In genomic region chr11:76570741-76571612, GRCm38 (mm10) we compare ENCODE assay signal across 8 mouse cellular contexts. TPM values are rescaled to one million over a fixed set of nuclear protein-coding genes. Genes with fewer than 3 reads are reported as not detected.
A peak's percentile ranks its signal among the peaks of the same experiment; 100 is the strongest.
DNase-seq lines count a peak whose midpoint lies in the region; ATAC-seq lines count a peak whose summit lies in the region.

No protein-coding gene starts in this region.

- peaks cover 6% of the 10 kb centered on the region; the same call in 1 of the 2 replicates for H3K27me3 ChIP-seq in midbrain, embryonic 14.5 days (ENCODE audit: control insufficient read depth, insufficient read depth, low read length)

- no peaks in the 10 kb centered on the region for H3K9me3 ChIP-seq in midbrain, embryonic 14.5 days (ENCODE audit: control insufficient read depth, low read length)

- H3K4me3 ChIP-seq in midbrain, embryonic 14.5 days (replicated peaks; ENCODE audit: low read depth, low read length) = peak overlapping the region; percentile 60

- WGBS in midbrain, embryonic 14.5 days = under 1% methylated on average over 62 of the region's 66 CpGs

- peak; percentile 34 to 37; a peak in 2 of 4 replicates for ATAC-seq in hematopoietic stem cell, adult 5-6 weeks (replicated peaks in 1 of 2; ENCODE audit: insufficient read depth in 1 of 2, low FRiP score in 2 of 2, low TSS enrichment in 1 of 2, low read depth in 1 of 2, poor library complexity in 2 of 2, severe bottlenecking in 2 of 2)
- ATAC-seq in midbrain, embryonic 14.5 days (ENCODE audit: low FRiP score, low TSS enrichment) = peak; percentile 81

- H3K4me2 ChIP-seq in midbrain, embryonic 14.5 days (ENCODE audit: low read length) = peak overlapping the region; percentile 98

- DNase-seq in cerebellum, adult 11 months = peak; percentile 7
- DNase-seq in cerebellum, adult 11-12 months = no peak
- peak; percentile 20 for DNase-seq in CD4-positive helper T cell, adult 2 months (ENCODE audit: low read depth, low spot score)
- peak; percentile 72 for DNase-seq in embryo, embryonic 9.5 days (ENCODE audit: extremely low spot score)
- DNase-seq in left cerebral cortex, postnatal 14 days (ENCODE audit: low spot score in 2 of 2) = peak; percentile 70 to 74
- peak; percentile 83 for DNase-seq in midbrain, embryonic 14.5 days
- DNase-seq in thymus, postnatal 14 days = peak; percentile 39

- H3K9ac ChIP-seq in midbrain, embryonic 14.5 days (replicated peaks; ENCODE audit: low read length) = peak overlapping the region; percentile 74

- H3K27ac ChIP-seq in midbrain, embryonic 14.5 days (replicated peaks; ENCODE audit: low read depth, low read length) = peak overlapping the region; percentile 37; the same call in 1 of the 2 replicates

- peaks cover 28% of the 10 kb centered on the region for H3K4me1 ChIP-seq in midbrain, embryonic 14.5 days (ENCODE audit: control insufficient read depth, insufficient read depth, low read length)

- no peaks in the 10 kb centered on the region for H3K36me3 ChIP-seq in midbrain, embryonic 14.5 days (ENCODE audit: control insufficient read depth, insufficient read depth, low read length)

- intact Hi-C loops in left cerebral cortex, postnatal 14 days (cut with DNase I) = loop anchor here (10.0 kb wide), 2 partner anchors 46 to 116 kb away; no protein-coding TSS in a partner anchor

RNA-seq across cellular contexts. Expression of gene Abr, which starts 51.1 kb away (rescaled TPM):
- total RNA-seq in hematopoietic stem cell, adult 5-6 weeks (2017) = 52.9 and 68.3 TPM in 2 replicates
- 100 to 1,000 TPM; 424 to 443 TPM for total RNA-seq in left cerebral cortex, postnatal 14 days (2021)
- polyA plus RNA-seq in midbrain, embryonic 14.5 days (2014; fragmentation: Nextera tagmentation; extraction: Ambion mirVana) = 102 and 136 TPM in 2 replicates
